Mouse (Mus musculus) thymus, postnatal 10 days (tissue): ENCODE measurements at regions not wholly inside any gene's neighbourhood (a gene's known extent, or its start where the extent isn't known, plus 50 kb on each side); places are given as distances from the start of the nearest gene placed in this dataset.

ENCODE experiments used
- DNase-seq, 2 experiments: peaks; one replicate each; pipeline ENCODE4 v3.0.0; 2021; ENCODE audit warnings: low spot score in 2 of 2

GRCm38 (mm10) chr7:117103035-117103434, 277.7 kb upstream of the Xylt1 start:
- no peak for DNase-seq

DNA sequence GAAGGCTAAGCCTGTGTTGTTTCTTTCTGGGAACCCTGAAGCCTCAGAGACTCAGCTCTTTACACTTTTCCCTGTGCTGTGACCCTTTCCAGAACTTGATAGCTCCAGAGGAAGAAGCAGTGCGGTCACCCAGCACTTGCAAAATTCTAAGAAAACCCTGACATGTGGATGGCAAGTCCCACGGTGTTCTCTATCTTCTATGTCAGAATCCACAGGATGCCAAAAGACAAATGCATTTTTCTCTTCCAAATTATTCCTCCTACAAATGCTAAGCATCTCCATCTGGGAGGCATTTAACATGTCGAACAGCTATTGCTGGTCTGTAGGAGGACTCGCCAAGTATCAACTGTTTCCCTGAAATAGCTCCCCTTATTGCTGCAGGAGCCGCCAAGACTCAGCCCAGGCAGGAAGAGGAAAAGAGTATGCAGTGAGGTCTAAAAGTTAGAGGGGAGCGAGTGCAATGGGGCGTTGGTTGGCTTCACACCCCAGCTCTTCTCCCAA, 274.0 kb upstream of the Xylt1 start:
- no peak for DNase-seq

DNA sequence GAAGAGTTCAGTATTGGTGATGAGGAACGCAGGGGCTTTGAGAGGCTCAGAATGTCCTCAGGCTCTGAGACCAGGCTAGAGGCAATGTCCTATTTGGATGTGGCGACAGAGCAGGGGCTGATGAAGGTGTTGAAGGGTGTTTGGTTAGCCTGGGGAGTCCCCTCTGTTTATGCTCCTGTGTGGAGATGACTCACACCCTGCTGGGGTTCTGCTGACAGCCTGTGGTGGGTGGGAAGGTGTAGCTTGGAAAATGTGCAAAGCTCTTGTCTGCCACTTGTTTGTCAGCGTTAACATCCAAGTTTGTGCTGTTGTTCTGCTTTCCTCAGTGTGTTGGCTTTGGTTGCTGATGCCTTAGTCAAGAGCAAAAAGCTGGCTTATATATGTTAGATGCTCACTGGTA, 272.4 kb upstream of the Xylt1 start:
- DNase-seq, result no peak

DNA sequence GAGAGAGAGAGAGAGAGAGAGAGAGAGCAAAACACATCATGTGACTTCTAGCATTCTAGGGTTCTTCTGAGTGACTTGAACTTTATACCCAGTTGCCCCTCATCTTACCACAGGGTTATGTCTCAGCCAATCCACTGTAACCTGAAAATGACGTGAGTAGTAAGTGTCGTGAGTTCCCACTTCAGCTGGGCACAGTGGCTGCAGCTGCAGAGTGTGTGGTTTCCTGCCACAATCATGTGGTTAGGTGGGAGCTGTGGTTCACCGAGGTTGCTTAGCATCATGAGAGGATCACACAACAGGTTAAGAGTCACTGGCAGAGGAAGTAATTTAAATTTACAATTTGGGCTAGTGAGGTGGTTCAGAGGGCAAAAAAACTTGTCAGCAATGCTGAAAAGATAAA, 253.1 kb upstream of the Xylt1 start:
- peak in 1 of 2 experiments; percentile 9 for DNase-seq

- no peak for DNase-seq
These were observed 245.9 kb upstream of the Xylt1 start for GRCm38 (mm10) chr7:117134869-117135268.

GRCm38 (mm10) chr7:117138681-117139080, 242.1 kb upstream of the Xylt1 start:
- DNase-seq, result no peak

GRCm38 (mm10) chr7:117139245-117139970, 241.4 kb upstream of the Xylt1 start:
- DNase-seq, result no peak

- no peak for DNase-seq
These were observed 240.9 kb upstream of the Xylt1 start for GRCm38 (mm10) chr7:117139971-117140247.

DNA sequence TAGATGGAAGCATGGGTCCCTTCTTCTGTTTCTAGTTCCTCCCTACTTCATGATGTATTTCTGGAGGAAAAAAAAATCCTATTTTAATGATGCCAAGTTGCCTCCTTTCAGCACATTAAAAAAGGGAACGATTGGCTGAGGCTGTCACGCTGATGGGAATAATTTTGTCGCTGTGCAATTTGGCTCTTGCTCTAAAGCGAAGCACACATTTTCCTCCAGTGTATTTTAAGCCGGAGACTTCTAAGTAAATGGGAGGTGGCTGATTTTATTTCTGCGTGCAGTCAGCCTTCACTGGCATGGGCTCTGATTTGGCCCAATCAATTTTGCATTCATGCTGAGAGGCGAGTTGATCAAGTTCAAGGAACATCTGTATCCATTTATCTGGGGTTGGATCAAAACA, 234.0 kb upstream of the Xylt1 start:
- no peak for DNase-seq

GRCm38 (mm10) chr7:117150355-117150754, 230.4 kb upstream of the Xylt1 start:
- DNase-seq, result no peak

DNA sequence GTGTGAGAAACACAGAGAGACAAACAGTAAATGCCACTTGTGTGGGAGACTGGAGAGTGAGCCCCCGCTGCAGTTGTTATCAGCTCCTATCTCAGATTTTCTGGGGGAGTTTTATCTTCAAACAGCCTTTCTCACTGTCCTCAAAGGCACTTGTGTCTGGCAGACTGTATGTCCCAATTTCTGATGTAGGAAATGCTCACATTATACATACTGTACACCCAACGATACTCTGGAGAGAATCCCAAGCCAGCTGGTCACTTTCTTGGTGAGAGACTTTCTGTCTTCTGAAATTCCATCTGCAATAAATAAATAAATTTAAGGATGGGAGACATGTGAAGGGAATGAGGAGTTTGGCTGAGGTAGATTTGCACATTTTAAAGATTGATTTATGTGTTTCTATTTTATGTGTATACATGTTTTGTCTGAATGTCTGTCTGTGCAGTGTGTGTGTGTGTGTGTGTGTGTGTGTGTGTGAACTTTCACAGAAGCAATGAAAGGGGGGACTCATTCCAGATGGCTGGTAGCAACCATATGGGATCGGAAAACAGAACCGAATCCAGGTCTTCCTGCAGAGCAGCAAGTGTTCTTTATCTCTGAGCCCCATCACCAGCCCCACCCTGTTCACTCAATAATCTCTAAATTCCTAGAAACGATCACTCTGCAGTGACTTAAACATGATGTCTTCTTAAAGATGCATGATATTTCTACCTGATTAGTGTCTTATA, 226.8 kb upstream of the Xylt1 start:
- DNase-seq, result no peak

DNA sequence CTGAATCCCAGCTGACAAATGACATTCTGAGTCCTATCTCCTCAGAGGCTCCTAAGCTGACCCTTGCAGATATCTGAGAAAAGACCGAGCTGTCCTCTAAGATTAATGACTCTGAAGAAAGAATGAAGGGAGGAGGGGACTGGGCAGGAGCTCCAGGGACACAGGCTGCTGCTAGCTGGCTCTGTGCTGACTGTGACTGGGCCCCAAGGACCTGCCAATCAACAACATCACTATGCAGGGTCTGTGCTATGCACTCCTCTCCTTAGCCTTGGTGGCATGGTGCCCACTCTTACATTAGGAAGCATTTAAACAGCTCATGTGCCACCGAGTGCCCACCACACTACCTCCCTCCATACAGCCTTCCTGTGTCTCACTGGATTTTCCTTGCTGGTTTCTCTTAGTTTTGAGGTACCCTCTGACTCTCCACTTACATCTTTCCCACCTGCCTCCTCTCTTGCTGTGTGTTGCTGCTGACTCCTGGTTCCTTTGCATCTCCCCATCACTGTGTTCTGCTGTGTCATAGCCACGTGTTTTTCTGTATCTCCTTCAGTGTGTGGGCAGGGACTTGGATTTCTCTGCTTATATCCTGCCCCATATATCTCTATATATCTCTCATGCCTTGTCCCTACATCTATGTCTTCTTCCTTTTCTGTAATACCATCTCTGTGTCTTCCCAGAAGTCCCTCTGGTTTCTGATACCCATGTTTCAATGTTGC, 219.4 kb upstream of the Xylt1 start:
- DNase-seq, result no peak

- no peak for DNase-seq
These were observed 205.9 kb upstream of the Xylt1 start for GRCm38 (mm10) chr7:117174811-117175422.

DNA sequence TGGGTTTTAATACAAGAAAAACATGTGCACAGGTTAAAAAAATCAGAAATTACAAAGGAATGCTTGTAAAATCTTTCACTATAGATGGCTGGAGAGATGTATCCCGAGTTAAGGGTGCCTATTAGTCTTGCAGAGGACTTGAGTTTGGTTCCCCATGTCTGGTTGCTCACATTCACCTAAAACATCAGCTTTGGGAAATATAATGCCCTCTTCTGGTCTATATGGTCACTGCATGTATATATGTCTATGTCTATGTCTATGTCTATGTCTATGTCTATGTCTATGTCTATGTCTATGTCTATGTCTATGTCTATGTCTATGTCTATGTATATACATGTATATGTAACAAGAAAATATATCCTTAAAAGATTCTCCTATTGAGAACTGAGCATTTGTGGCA, 196.8 kb upstream of the Xylt1 start:
- no peak for DNase-seq

DNA sequence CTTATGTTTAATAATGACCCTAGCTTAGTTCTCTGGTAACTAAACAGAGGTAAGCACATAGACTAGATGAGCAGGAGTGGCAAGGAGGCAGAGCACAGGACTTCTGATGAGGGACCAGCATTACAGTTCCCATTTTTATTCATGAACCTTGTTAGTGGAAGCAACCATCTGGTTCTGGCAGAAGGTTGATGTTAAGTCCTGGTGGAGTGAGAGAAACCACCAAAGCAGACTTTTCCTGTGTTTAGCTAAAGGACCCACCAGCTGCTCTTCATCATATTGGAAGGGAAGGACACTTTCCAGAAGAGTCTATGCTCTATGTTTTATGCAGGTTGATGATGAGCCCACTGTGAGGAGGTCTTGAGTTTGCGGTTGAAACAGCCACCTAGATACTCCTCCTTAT, 194.9 kb upstream of the Xylt1 start:
- DNase-seq, result no peak

GRCm38 (mm10) chr7:117196611-117197010, 184.2 kb upstream of the Xylt1 start:
- no peak for DNase-seq

DNA sequence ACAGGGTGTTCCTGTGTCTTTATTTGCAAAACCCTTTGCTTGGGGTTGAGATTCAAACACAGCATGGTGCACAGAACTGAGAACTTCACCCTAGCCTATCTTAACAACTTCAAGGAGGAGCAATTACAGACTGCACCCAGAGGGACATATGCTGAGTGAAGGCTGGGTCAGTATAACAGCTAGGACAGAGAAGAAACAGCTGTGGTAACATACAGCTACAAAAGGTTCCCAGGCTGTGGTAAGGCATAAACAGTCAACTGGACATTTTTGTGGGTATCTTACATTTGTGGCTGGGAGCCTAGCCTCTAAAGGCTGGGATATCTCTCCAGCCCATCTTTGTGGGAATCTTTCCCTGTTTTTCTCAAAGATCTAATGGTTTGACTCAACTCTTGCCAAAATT, 154.5 kb upstream of the Xylt1 start:
- DNase-seq, result no peak

DNA sequence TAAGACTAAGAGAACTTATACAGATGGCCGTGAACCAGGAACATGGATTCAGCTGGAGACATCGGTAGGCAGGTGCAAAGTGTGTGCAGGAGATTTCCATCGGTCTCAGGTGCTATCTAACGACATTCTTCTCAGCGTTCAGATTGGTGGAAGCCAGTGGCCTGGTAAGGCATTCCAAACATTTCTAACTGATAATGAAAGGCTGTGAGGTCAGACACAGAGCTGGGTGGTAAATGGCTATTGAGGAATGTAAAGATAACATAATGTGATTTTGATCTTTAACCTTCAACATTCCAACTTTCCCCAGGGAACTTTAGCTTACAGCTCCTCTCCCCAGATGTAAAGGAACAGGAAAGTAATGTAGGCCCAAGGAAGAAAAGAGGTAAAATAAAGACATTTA, 151.2 kb upstream of the Xylt1 start:
- no peak for DNase-seq

DNA sequence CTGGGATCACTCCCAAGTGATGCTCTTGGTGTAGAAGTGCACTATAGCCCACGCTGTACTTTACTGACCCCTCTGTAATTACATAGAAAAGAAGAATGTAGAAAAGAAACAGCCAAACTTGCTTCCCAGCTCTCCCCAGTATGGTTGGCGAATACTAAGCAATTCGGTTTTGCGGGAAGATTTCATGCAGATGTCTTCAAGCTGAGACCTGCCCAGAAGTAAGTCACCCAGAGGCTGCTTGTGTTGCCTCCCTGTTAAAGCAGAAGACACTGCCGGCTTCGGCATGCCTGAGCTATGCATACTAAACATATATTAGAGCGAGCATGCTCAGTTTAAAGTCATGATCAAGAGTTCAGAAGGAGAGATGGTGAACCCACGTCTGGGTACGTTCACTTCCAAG, 124.0 kb upstream of the Xylt1 start:
- DNase-seq, result no peak

- DNase-seq, result no peak
These were observed 122.2 kb upstream of the Xylt1 start for GRCm38 (mm10) chr7:117258557-117258956.

GRCm38 (mm10) chr7:117259151-117259550, 121.6 kb upstream of the Xylt1 start:
- DNase-seq, result no peak

GRCm38 (mm10) chr7:117259674-117260294, 121.0 kb upstream of the Xylt1 start:
- DNase-seq, result no peak
